Mouse (Mus musculus): ENCODE data around the gene Gm8909. TPM values are rescaled to one million over a fixed set of nuclear protein-coding genes. Genes with fewer than 3 reads are reported as not detected.
"Not testable (repeated sequence)": the region's sequence is repeated elsewhere in the genome, so short reads cannot be mapped to it uniquely, and the experiment has no call there.

The Gm8909 gene
- polyA plus RNA-seq, 1 experiment from 2014 or later, result not detected

DNA sequence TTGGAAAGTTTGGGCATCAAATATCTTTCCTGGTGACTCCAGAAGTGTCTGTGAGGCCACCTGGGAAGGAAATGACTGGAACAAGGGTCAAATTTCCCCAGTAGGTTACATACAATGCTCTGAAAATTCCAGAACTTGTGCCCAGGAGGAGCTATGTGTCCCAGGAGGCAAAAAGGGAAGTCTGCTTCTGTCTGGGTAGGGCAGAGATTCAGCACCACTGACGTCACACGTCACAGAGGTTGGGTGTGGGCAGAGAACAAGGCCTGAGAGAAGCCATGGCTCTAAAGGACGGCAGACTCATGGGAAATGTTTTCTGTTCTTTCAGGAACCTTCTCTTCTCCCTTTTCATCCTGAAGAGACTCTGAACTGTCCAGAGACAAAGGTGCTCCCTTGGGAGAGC, 19.2 kb upstream of the Gm8909 start:
- Histone ChIP-seq H3K9me3 (replicated peaks) (no peaks in the 10 kb centered on the region), H3K4me1 (replicated peaks) (no peaks in the 10 kb centered on the region), H3K27me3 (peaks cover 54% of the 10 kb centered on the region), H3K27ac (no peak overlapping the region), H3K4me2 (no peak overlapping the region), H3K4me3 (replicated peaks) (no peak overlapping the region), H3K9ac (no peak overlapping the region), H3K36me3 (no peaks in the 10 kb centered on the region)
- no peak for DNase-seq
- ATAC-seq (ENCODE audit: low read depth), result no peak
- WGBS (ENCODE audit: insufficient replicate concordance), result 22% methylated on average over 3 of the region's 3 CpGs

DNA sequence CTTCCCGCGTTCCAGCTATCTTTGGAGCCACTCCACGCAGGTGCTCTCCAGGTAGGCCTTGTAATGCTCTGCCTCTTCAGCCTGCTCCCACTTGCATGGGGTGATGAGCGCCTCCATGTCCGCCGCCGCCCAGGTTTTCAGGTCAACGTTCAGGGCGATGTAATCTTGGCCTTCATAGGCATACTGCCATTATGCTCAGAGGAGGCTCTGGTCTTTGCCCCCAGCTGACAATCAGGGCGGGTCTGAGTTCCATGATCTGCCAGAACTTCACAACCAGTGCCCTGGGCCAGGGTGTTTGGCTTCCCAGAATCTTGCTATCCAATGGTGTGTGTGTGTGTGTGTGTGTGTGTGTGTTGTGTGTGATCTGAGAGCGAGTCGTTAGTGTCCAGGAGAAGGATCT, 13.9 kb upstream of the Gm8909 start:
- 53% methylated on average over 12 of the region's 12 CpGs for WGBS (ENCODE audit: insufficient replicate concordance)
- DNase-seq (no peak), ATAC-seq (ENCODE audit: low read depth) (no peak)
- Histone ChIP-seq H3K9me3 (replicated peaks) (no peaks in the 10 kb centered on the region), H3K4me2 (no peak overlapping the region), H3K36me3 (no peaks in the 10 kb centered on the region), H3K4me1 (replicated peaks) (no peaks in the 10 kb centered on the region), H3K4me3 (replicated peaks) (no peak overlapping the region), H3K27me3 (peaks cover 50% of the 10 kb centered on the region), H3K9ac (no peak overlapping the region), H3K27ac (no peak overlapping the region)

DNA sequence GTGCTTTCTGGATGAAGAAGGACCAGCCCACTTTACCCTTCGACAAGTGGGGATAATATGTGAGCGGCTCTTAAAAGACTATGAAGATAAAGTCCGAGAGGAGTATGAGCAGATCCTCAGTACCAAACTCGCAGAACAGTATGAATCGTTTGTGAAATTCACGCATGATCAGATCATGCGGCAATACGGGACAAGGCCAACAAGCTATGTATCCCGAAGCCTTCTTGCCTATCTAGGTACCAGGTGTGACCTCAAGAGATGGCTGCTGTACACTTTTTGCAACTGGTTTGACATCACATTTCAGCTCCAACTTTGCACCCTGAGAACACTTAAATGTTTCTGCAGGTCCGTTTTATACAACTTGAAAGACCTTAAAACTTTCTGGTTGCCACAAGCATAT, 11.1 kb upstream of the Gm8909 start:
- DNase-seq, result not testable (repeated sequence)
- H3K4me3 ChIP-seq (replicated peaks), result peak overlapping the region; percentile 29; the same call in 1 of the 2 replicates

DNA sequence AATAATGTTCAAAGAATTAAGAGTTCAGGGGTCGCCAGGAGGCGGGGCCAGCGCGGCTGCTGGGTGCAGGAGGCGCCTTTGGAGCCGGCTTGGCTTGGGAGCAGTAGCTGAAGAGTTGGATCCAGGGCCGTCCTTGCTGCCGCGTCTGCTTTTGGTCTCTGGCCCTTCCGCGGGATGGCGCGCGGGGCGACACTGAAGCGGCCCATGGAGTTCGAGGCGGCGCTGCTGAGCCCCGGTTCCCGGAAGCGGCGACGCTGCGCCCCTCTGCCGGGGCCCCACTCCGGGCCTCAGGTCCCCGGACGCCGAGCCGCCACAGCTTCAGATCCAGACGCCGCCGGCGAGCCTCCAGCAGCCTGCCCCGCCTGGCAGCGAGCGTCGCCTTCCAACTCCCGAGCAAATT, 10.6 kb upstream of the Gm8909 start:
- H3K9ac ChIP-seq; H3K27ac ChIP-seq; H3K4me1 ChIP-seq (replicated peaks); ATAC-seq (ENCODE audit: low read depth); DNase-seq; H3K9me3 ChIP-seq (replicated peaks); H3K36me3 ChIP-seq: not testable (repeated sequence)
- WGBS (ENCODE audit: insufficient replicate concordance), result 2% methylated on average over 40 of the region's 40 CpGs
- H3K27me3 ChIP-seq, result peaks cover 40% of the 10 kb centered on the region
- H3K4me3 ChIP-seq (replicated peaks), result peak overlapping the region; percentile 29
- H3K4me2 ChIP-seq, result peak overlapping the region; percentile 41

More for the DNA sequence above, 11.1 kb upstream of the Gm8909 start:
- ATAC-seq (ENCODE audit: low read depth); H3K9ac ChIP-seq; H3K27ac ChIP-seq; H3K4me1 ChIP-seq (replicated peaks); H3K9me3 ChIP-seq (replicated peaks); H3K36me3 ChIP-seq: not testable (repeated sequence)
- Histone ChIP-seq H3K27me3 (peaks cover 44% of the 10 kb centered on the region), H3K4me2 (peak overlapping the region; percentile 41)
- WGBS (ENCODE audit: insufficient replicate concordance), result 16% methylated on average over 10 of the region's 10 CpGs

DNA sequence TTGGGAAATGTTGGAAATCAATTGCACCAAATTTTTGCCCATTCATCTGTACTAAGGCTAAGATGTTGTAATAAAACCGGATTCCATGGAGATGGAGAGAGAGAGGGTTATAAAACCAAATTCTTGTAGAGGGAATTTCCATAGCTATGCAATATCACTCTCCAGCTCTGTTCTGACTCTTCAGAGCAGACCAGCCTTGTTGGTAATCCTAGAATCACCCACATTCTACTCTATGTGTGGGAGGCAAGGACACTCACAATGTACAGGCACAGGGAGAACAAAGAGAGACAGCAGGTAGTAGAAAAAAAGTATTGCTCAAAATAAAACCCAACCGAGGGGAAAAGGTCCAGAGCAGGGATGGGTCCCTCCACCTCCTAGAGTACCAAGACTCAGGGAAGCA, 7.8 kb upstream of the Gm8909 start:
- not testable (repeated sequence) for H3K4me2 ChIP-seq; H3K4me1 ChIP-seq (replicated peaks); DNase-seq; ATAC-seq (ENCODE audit: low read depth); H3K9ac ChIP-seq; H3K9me3 ChIP-seq (replicated peaks); H3K27ac ChIP-seq; H3K4me3 ChIP-seq (replicated peaks); H3K36me3 ChIP-seq
- no CpG with 5 or more reads among the region's 2 CpGs for WGBS (ENCODE audit: insufficient replicate concordance)
- H3K27me3 ChIP-seq, result peaks cover 21% of the 10 kb centered on the region

DNA sequence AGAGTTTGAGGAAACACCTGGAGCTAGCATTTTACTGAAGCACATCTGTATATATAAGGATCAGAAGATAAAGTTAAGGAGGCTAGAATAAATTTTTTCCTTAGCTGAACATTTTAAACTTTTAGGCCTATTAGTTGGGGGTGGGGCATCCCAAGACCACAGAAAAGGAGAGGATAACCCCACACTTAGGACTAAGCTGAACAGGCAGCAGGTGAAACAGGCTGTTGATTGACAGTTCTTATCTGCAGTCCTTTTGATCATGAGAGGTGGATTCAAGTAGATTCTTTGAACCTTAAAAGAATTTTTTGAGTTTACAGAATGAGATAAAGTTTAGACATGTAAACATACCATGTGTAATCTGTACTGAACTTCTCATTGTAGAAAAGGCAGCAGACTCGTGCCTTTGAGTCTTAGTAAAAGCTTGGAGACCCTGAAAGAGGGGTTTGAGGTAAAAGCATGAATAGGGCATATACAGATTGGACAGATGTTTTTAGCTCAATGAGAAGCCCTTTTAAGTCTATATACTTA, 2.0 kb upstream of the Gm8909 start:
- H3K27me3 ChIP-seq, result peaks cover 48% of the 10 kb centered on the region

DNA sequence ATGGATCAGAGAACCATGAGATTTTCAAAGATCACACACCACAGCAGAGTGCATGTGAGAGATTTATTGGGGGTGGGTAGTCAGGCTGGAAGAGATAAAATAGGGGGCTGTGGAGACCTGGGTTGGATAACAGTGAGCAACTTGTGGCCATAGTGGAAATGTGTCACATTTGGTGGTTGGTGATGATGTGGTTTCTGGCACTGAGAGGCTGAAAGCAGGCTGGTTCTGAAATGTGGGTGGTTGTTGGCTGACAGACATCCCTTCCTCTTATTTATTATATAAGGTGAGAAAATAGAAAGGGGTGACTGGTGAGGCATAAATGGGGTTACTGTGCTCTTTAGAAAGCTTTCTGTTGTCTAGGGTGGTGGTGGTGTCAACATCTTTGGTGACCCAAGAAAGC, 1.4 kb upstream of the Gm8909 start:
- DNase-seq (no peak), ATAC-seq (ENCODE audit: low read depth) (no peak)
- H3K27ac ChIP-seq, result no peak overlapping the region
- H3K4me1 ChIP-seq (replicated peaks), result peaks cover 6% of the 10 kb centered on the region; the same call in 1 of the 2 replicates
- H3K36me3 ChIP-seq, result no peaks in the 10 kb centered on the region
- no peaks in the 10 kb centered on the region for H3K9me3 ChIP-seq (replicated peaks)
- no peak overlapping the region for H3K4me3 ChIP-seq (replicated peaks)
- H3K27me3 ChIP-seq, result peaks cover 54% of the 10 kb centered on the region
- no peak overlapping the region for H3K9ac ChIP-seq
- H3K4me2 ChIP-seq, result no peak overlapping the region

More for the DNA sequence above, 2.0 kb upstream of the Gm8909 start:
- Histone ChIP-seq H3K4me3 (replicated peaks) (no peak overlapping the region), H3K9ac (no peak overlapping the region), H3K4me1 (replicated peaks) (peaks cover 6% of the 10 kb centered on the region; the same call in 1 of the 2 replicates), H3K4me2 (no peak overlapping the region), H3K9me3 (replicated peaks) (no peaks in the 10 kb centered on the region), H3K36me3 (no peaks in the 10 kb centered on the region), H3K27ac (no peak overlapping the region)
- no peak for ATAC-seq (ENCODE audit: low read depth)
- DNase-seq, result no peak
- 18% methylated on average over 1 of the region's 1 CpGs for WGBS (ENCODE audit: insufficient replicate concordance)

DNA sequence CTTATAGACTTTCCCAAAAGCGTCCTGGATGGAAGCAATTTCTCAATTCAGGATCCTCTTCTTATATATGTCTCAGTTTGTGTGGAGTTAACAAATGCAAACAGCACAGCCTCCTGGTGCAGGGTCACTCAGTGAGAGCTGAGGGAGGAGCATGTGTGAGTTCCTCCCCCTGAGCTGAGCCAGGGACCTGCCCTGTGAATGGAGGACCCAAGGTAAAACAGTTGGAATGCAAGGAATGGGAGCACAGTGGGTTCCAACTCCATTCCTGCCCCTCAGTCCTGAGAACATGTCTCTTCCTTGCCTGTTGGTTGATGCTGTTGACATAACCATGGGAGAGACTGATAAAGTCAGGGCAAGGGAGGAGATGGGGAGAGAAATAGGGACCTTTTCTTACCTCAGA, 757 bp upstream of the Gm8909 start:
- not testable (repeated sequence) for H3K4me3 ChIP-seq (replicated peaks); ATAC-seq (ENCODE audit: low read depth); H3K4me1 ChIP-seq (replicated peaks); H3K36me3 ChIP-seq; H3K9me3 ChIP-seq (replicated peaks); H3K9ac ChIP-seq; H3K4me2 ChIP-seq; H3K27ac ChIP-seq; DNase-seq
- H3K27me3 ChIP-seq, result peaks cover 60% of the 10 kb centered on the region
- WGBS (ENCODE audit: insufficient replicate concordance), result 17% methylated on average over 1 of the region's 1 CpGs

DNA sequence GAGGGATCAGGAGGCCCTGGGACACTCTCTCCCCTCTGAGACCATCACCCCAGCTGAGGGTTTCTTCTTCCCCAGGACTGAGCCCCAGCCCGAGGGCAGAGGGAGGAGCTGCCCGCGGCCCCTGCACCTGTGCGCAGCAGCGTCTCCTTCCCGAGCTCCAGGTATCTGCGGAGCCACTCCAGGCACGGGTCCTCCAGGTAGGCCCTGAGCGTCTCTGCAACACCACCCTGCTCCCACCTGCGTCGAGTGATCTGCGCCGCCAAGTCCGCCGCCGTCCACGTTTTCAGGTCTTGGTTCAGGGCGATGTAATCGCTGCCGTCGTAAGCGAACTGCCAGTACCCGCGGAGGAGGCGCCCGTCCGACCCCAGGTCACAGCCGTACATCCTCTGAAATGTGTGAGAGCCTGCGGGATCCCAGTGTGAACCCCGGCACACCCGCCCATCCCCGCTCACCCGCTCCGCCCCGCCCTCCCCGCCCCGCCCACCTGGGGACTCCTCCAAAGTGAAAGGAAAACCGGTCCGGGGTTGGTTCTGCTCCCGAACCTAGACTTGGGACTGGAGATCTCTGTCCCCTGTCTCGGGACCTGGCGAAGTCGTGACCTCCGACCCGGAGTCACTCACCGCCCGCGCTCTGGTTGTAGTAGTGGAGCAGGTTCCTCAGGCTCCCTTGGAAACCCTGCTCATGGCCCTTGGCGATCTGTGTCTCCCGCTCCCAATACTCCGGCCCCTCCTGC, 865 bp downstream of the Gm8909 start:
- H3K4me2 ChIP-seq, result peak overlapping the region; percentile 63
- ATAC-seq (ENCODE audit: low read depth), result no peak
- H3K9me3 ChIP-seq (replicated peaks), result no peaks in the 10 kb centered on the region
- peaks cover 76% of the 10 kb centered on the region for H3K27me3 ChIP-seq
- WGBS (ENCODE audit: insufficient replicate concordance), result 4% methylated on average over 46 of the region's 51 CpGs
- H3K27ac ChIP-seq, result no peak overlapping the region
- no peak overlapping the region for H3K9ac ChIP-seq
- no peak for DNase-seq
- peak overlapping the region; percentile 56 for H3K4me3 ChIP-seq (replicated peaks)
- peaks cover 6% of the 10 kb centered on the region; the same call in 1 of the 2 replicates for H3K4me1 ChIP-seq (replicated peaks)
- H3K36me3 ChIP-seq, result no peaks in the 10 kb centered on the region

DNA sequence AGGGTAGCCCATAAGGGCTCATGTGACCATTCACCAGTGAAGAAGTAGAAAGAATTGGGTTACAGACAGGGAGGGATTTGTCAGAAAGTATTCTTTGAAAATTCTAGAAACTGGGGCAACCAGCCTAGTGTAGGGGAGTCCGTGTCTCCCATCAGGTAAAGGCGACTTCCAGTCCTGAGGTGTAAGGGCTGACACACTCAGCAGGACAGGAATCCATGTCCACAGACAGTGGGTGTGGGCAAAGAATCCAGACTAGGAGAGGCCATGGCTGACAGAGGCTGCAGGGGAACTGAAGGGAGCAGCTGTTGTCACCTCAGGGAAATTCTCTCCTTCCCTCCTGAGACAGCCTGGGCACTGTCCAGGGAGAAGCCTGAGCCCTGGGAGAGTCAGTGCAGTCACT, 1.4 kb downstream of the Gm8909 start:
- not testable (repeated sequence) for H3K9me3 ChIP-seq (replicated peaks); H3K4me1 ChIP-seq (replicated peaks); H3K4me2 ChIP-seq; DNase-seq; H3K27ac ChIP-seq; H3K4me3 ChIP-seq (replicated peaks); H3K9ac ChIP-seq; ATAC-seq (ENCODE audit: low read depth); H3K36me3 ChIP-seq
- 17% methylated on average over 2 of the region's 2 CpGs for WGBS (ENCODE audit: insufficient replicate concordance)
- H3K27me3 ChIP-seq, result peaks cover 82% of the 10 kb centered on the region

DNA sequence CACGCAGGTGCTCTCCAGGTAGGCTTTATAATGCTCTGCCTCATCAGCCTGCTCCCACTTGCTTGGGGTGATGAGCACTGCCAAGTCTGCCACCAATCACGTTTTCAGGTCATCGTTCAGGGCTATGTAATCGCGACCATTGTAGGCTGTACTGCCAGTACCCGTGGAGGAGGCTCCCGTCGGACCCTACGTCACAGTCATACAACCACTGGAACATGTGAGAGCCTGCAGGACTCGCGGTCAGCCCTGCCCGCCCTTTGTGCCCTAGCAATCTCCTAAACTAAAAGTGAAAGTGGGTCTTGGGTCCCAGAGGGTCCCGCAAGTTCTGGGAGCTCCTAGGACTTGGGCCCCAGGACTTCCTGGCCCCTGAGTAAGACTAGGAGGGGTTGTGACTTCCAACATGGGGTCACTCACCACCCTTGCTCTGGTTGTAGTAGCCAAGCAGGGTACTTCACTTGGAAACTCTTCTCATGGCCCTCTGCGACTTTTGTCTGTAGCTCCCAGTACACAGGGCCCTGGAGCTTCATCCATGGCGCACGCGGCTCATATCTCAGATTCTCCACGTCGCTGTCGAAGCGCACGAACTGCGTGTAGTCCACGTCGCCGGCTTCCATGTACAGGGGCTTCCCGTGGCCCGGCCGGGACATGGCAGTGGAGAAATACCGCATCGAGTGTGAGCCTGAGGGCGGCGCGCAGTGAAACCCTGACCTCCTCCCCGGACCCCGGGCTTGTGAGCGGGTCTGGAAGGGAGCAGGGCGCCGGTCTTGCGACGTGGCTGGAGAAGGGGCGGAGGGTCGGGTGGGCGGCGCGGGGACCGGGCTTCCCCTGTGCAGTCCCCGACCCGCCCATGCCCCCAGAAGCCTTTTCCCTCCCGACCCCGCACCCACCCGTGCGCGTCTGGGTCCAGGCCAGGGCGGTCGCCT, 6.9 kb downstream of the Gm8909 start:
- H3K36me3 ChIP-seq, result no peaks in the 10 kb centered on the region
- whole genome bisulfite sequencing (ENCODE audit: insufficient replicate concordance), result 3% methylated on average over 49 of the region's 56 CpGs
- peaks cover 4% of the 10 kb centered on the region; the same call in 1 of the 2 replicates for H3K4me1 ChIP-seq (replicated peaks)
- ATAC-seq (ENCODE audit: low read depth) (no peak), DNase-seq (no peak)
- H3K4me3 ChIP-seq (replicated peaks), result peak overlapping the region; percentile 16; the same call in 1 of the 2 replicates
- no peaks in the 10 kb centered on the region for H3K9me3 ChIP-seq (replicated peaks)
- H3K9ac ChIP-seq, result no peak overlapping the region
- H3K27me3 ChIP-seq, result peaks cover 95% of the 10 kb centered on the region
- peak overlapping the region; percentile 28 for H3K4me2 ChIP-seq
- H3K27ac ChIP-seq, result no peak overlapping the region

Data from liver, embryonic 13.5 days (tissue).